Mouse (Mus musculus) C2C12 (cell line): ENCODE results near the gene Cacna2d4. TPM values are rescaled to one million over a fixed set of nuclear protein-coding genes. Genes with fewer than 3 reads are reported as not detected.

Source experiments
- H3K27me3 ChIP-seq: one replicate; pipeline ENCODE4 v1.6.1; 2011; ENCODE audit not compliant: control insufficient read depth, insufficient read depth, insufficient read length
- H3K36me3 ChIP-seq: one replicate; pipeline ENCODE4 v1.6.1; 2011; ENCODE audit not compliant: control insufficient read depth, insufficient read depth
- H3K4me3 ChIP-seq: one replicate; pipeline ENCODE4 v1.5.1; 2011; ENCODE audit warnings: mild to moderate bottlenecking, control low read depth; ENCODE audit not compliant: poor library complexity, insufficient read depth, severe bottlenecking
- H3K79me2 ChIP-seq: one replicate; pipeline ENCODE4 v1.6.1; 2011; ENCODE audit not compliant: control insufficient read depth, insufficient read depth
- H3K79me3 ChIP-seq: one replicate; pipeline ENCODE4 v1.6.1; 2011; ENCODE audit warnings: low read depth, control low read depth
- H3ac ChIP-seq: one replicate; pipeline ENCODE3; 2011; ENCODE audit warnings: low read depth; ENCODE audit not compliant: control insufficient read depth, insufficient read length
- CEBPB ChIP-seq: IDR thresholded peaks from one replicate; pipeline ENCODE4 v1.6.1; 2011; ENCODE audit warnings: low read depth, mild to moderate bottlenecking, control low read depth, moderate library complexity
- CTCF ChIP-seq: IDR thresholded peaks from one replicate; pipeline ENCODE4 v1.5.1; 2011; ENCODE audit not compliant: control insufficient read depth, insufficient read depth, insufficient read length
- FOSL1 ChIP-seq: IDR thresholded peaks from one replicate; pipeline ENCODE4 v1.8.0; 2011; ENCODE audit warnings: mild to moderate bottlenecking, low read length; ENCODE audit not compliant: poor library complexity, insufficient read depth, severe bottlenecking
- MAX ChIP-seq: IDR thresholded peaks from one replicate; pipeline ENCODE4 v1.6.1; 2011; ENCODE audit warnings: mild to moderate bottlenecking, control low read depth
- MYOD1 ChIP-seq: IDR thresholded peaks from one replicate; pipeline ENCODE4 v1.6.1; 2011; ENCODE audit warnings: low read depth; ENCODE audit not compliant: control insufficient read depth, insufficient read length
- MYOG ChIP-seq: IDR thresholded peaks from one replicate; pipeline ENCODE4 v1.6.1; 2011; ENCODE audit not compliant: control insufficient read depth, insufficient read length; ENCODE audit errors: extremely low read depth
- USF1 ChIP-seq: IDR thresholded peaks from one replicate; pipeline ENCODE4 v1.6.1; 2011; ENCODE audit warnings: low read depth, mild to moderate bottlenecking, control low read depth, moderate library complexity
- polyA plus RNA-seq: library from polyadenylated mRNA; unstranded; fragments of >200 nt; fragmentation: generic; extraction: Trizol; gene quantifications from one replicate; pipeline ENCODE4 v1.2.1, GENCODE M21; 2012; ENCODE audit warnings: missing spikeins

Cacna2d4 gene
- polyA plus RNA-seq, 1 experiment: not detected

DNA sequence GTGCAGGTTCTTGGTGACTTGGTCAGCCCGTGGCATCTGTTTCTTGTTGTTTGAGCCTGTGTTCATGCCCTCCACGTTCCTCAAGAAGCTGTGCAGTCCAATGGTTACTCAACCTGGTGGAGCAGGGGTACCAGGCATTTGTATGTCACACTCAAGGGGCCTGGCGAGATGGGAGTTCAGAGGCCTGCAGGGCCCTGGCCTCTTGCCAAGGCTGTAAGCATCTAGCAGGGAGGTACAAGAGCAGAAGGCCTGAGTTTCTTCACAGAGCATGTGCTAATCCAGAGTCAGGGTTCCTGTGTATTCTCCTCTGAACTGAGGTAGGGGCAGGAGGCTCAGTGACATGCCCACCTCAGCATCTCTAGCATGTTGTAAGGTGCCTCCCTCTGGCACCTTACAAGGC is 76.8 kb downstream of the Cacna2d4 start:
- H3K27me3 ChIP-seq: peaks cover 87% of the 10 kb centered on the region
- TF ChIP-seq MYOG (no peak), USF1 (no peak)
- no peak overlapping the region for H3ac ChIP-seq

DNA sequence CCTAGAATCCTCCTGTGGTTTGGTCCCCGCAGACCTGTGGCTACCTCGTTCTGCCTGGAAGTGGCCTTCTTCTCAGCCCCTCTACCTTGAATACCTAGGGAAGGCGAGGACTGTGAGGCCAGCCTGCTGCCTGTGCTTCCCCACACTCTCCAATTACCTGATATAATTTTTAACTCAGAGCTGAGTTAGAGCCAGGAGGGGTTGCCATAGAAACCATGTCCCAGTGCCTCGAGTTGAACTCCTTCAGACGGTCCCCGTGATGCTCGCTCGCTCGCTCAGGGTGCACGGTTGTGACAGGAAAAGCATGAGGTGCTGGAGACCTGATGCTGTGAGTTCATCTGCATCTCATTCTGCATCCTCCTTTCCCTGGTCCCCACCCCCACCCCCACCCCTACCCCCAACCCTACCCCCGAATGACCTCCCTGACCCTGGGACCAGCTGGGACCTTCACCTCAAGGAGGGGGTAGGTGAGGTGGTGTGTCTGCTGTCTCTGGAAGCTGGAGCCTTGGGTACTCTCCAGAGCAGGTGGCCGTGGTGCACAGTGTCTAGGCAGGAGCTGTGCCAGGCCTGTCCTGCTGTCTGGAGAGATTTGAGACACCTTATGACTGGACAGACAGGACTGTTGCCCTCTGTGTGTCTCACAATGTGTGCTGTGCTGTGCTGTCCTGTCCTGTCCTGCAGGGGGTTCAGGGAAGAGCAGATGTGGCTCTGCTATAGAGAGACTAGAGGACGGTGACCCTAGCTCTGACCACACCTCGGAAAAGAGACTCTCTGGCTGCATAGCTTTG is 77.5 kb downstream of the Cacna2d4 start:
- H3ac ChIP-seq: no peak overlapping the region
- no peak for TF ChIP-seq CTCF
- TF ChIP-seq FOSL1: no peak
- TF ChIP-seq MYOG: no peak
- no peak for TF ChIP-seq MYOD1
- TF ChIP-seq USF1: no peak
- TF ChIP-seq MAX: no peak
- TF ChIP-seq CEBPB: no peak
- H3K4me3 ChIP-seq: no peak overlapping the region
- no peaks in the 10 kb centered on the region for H3K79me3 ChIP-seq
- peaks cover 85% of the 10 kb centered on the region for H3K27me3 ChIP-seq
- H3K79me2 ChIP-seq: no peaks in the 10 kb centered on the region
- no peaks in the 10 kb centered on the region for H3K36me3 ChIP-seq

More for the DNA sequence above, 76.8 kb downstream of the Cacna2d4 start:
- no peak overlapping the region for H3K4me3 ChIP-seq
- H3K79me3 ChIP-seq: no peaks in the 10 kb centered on the region
- H3K79me2 ChIP-seq: no peaks in the 10 kb centered on the region
- no peaks in the 10 kb centered on the region for H3K36me3 ChIP-seq

DNA sequence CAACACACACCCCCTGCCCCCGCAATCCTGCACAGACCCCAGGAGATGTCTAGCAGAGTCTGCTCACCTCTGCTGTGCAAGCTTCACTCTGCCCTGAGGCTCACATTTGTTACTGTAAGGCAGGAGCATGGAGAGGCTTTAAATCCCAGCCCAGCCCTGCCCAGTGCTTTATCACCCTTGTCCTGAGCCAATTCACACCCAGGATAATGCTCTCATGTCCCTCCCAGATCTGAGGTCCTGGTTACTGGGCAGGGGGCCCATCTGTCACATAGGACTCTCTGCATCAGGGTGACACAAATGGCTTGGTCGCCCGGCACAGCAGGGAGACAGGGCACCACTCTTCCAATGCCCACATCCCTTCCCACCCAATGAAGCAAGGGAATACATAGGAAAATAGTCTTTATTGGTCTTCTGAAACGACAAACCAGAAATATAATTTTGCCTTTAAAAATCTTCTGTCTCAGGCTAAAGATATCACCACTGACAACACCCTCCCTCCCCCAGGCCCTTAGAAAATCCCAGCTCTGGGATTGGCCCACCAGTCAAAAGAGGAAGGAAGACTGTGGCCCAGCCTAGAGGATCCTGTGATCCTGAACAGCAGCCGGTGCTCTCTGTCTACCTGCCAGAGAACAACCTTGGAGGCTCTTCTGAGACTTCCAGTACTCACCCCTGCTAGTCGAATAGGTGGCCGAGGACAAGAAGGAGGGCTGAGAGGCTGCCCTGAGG is 78.6 kb downstream of the Cacna2d4 start:
- Histone ChIP-seq H3K36me3 (no peaks in the 10 kb centered on the region), H3K79me2 (no peaks in the 10 kb centered on the region), H3K79me3 (no peaks in the 10 kb centered on the region), H3ac (no peak overlapping the region), H3K4me3 (no peak overlapping the region), H3K27me3 (peaks cover 76% of the 10 kb centered on the region)
- no peak for TF ChIP-seq MAX
- TF ChIP-seq FOSL1: no peak
- TF ChIP-seq CTCF: no peak
- no peak for TF ChIP-seq MYOG
- no peak for TF ChIP-seq USF1
- TF ChIP-seq MYOD1: no peak
- no peak for TF ChIP-seq CEBPB

- TF ChIP-seq MAX: no peak
- Histone ChIP-seq H3ac (no peak overlapping the region), H3K79me3 (no peaks in the 10 kb centered on the region), H3K27me3 (peaks cover 75% of the 10 kb centered on the region), H3K4me3 (no peak overlapping the region), H3K79me2 (no peaks in the 10 kb centered on the region), H3K36me3 (no peaks in the 10 kb centered on the region)
Measured at GRCm38 (mm10) chr6:119318732-119319131, 82.4 kb downstream of the Cacna2d4 start.

DNA sequence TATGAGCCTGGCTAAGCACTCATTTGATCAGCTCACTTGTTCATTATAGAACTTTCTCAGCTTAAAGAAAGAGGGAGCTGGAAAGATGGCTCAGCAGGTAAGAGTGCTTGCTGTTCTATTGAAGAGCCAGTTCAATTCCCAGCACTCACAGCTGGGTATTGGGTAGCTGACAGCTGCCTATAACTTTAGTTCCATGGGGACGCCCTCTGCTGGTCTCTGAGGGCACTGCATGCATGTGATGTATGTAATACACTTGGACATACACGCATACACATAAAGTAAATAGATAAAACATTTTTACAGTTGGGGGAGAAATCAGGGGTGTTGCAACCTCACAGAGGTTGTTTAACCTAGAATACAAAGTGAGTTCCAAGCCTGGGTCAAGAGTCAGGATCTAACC is 83.0 kb downstream of the Cacna2d4 start:
- no peak overlapping the region for H3K4me3 ChIP-seq
- no peaks in the 10 kb centered on the region for H3K36me3 ChIP-seq
- no peaks in the 10 kb centered on the region for H3K79me2 ChIP-seq
- no peak overlapping the region for H3ac ChIP-seq
- H3K27me3 ChIP-seq: peaks cover 76% of the 10 kb centered on the region
- no peak for TF ChIP-seq CEBPB
- no peak for TF ChIP-seq MAX
- no peak for TF ChIP-seq FOSL1
- TF ChIP-seq CTCF: no peak
- no peak for TF ChIP-seq USF1
- H3K79me3 ChIP-seq: no peaks in the 10 kb centered on the region

GRCm38 (mm10) chr6:119320481-119320880 is 84.2 kb downstream of the Cacna2d4 start:
- Histone ChIP-seq H3K79me3 (no peaks in the 10 kb centered on the region), H3K27me3 (peaks cover 78% of the 10 kb centered on the region), H3K79me2 (no peaks in the 10 kb centered on the region), H3K4me3 (no peak overlapping the region), H3K36me3 (no peaks in the 10 kb centered on the region), H3ac (no peak overlapping the region)
- TF ChIP-seq FOSL1 (no peak), CTCF (no peak), CEBPB (no peak), MYOG (no peak), MYOD1 (no peak), MAX (no peak), USF1 (no peak)
